Mouse (Mus musculus): ENCODE data around the gene Mchr1. TPM values are rescaled to one million over a fixed set of nuclear protein-coding genes. Genes with fewer than 3 reads are reported as not detected.

Gene Mchr1
- polyA plus RNA-seq, 1 experiment, result 0.37 TPM

GRCm38 (mm10) chr15:81258296-81258695 is 23.0 kb downstream of the Mchr1 start:
- TF ChIP-seq CTCF (IDR thresholded peaks at IDR 0.05; ENCODE audit: control insufficient read depth, insufficient read depth, insufficient replicate concordance, low read depth, low read length) (no peak), POLR2A (IDR thresholded peaks at IDR 0.05; ENCODE audit: control insufficient read depth, low read depth, low read length) (no peak)

GRCm38 (mm10) chr15:81259304-81259703 is 24.0 kb downstream of the Mchr1 start:
- H3K36me3 ChIP-seq (ENCODE audit: control insufficient read depth, insufficient read depth, low read length), result no peaks in the 10 kb centered on the region
- no peak for TF ChIP-seq POLR2A (IDR thresholded peaks at IDR 0.05; ENCODE audit: control insufficient read depth, low read depth, low read length)
- TF ChIP-seq CTCF (IDR thresholded peaks at IDR 0.05; ENCODE audit: control insufficient read depth, insufficient read depth, insufficient replicate concordance, low read depth, low read length), result no peak
- no peaks in the 10 kb centered on the region for H3K4me1 ChIP-seq (ENCODE audit: control insufficient read depth, insufficient read depth, low read length)
- H3K27ac ChIP-seq (ENCODE audit: control insufficient read depth, insufficient read depth, low read depth, low read length), result no peak overlapping the region
- no peaks in the 10 kb centered on the region for H3K27me3 ChIP-seq (ENCODE audit: control insufficient read depth, insufficient read depth, low read length)
- no peak overlapping the region for H3K4me3 ChIP-seq (ENCODE audit: control insufficient read depth, low read depth, low read length)

More at GRCm38 (mm10) chr15:81258296-81258695, 23.0 kb downstream of the Mchr1 start:
- Histone ChIP-seq H3K4me3 (ENCODE audit: control insufficient read depth, low read depth, low read length) (no peak overlapping the region), H3K27me3 (ENCODE audit: control insufficient read depth, insufficient read depth, low read length) (no peaks in the 10 kb centered on the region), H3K27ac (ENCODE audit: control insufficient read depth, insufficient read depth, low read depth, low read length) (no peak overlapping the region), H3K4me1 (ENCODE audit: control insufficient read depth, insufficient read depth, low read length) (no peaks in the 10 kb centered on the region), H3K36me3 (ENCODE audit: control insufficient read depth, insufficient read depth, low read length) (no peaks in the 10 kb centered on the region)

DNA sequence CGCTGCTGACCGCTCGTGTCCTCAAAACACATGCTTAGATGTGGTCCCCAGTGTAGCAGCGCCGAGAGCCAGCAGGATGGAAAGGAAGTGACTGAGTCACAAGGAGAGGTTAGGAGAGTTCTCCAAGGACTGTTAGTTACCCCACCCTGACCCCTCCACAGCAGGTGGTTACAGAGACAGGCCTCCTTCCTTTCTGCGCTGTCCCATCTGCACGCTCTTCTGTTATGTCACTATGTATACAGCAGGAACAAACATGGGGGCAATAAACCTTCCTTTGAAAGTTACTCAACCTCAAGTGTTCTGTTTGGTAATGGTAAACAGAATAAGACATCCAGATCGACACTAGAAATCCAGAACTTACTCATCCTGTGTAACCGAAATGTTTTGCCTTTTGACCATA is 24.9 kb downstream of the Mchr1 start:
- Histone ChIP-seq H3K27me3 (ENCODE audit: control insufficient read depth, insufficient read depth, low read length) (no peaks in the 10 kb centered on the region), H3K27ac (ENCODE audit: control insufficient read depth, insufficient read depth, low read depth, low read length) (no peak overlapping the region), H3K36me3 (ENCODE audit: control insufficient read depth, insufficient read depth, low read length) (no peaks in the 10 kb centered on the region), H3K4me3 (ENCODE audit: control insufficient read depth, low read depth, low read length) (no peak overlapping the region), H3K4me1 (ENCODE audit: control insufficient read depth, insufficient read depth, low read length) (no peaks in the 10 kb centered on the region)
- TF ChIP-seq POLR2A (IDR thresholded peaks at IDR 0.05; ENCODE audit: control insufficient read depth, low read depth, low read length) (no peak), CTCF (IDR thresholded peaks at IDR 0.05; ENCODE audit: control insufficient read depth, insufficient read depth, insufficient replicate concordance, low read depth, low read length) (no peak)

GRCm38 (mm10) chr15:81264392-81265095 is 29.2 kb downstream of the Mchr1 start:
- Histone ChIP-seq H3K27ac (ENCODE audit: control insufficient read depth, insufficient read depth, low read depth, low read length) (no peak overlapping the region), H3K36me3 (ENCODE audit: control insufficient read depth, insufficient read depth, low read length) (no peaks in the 10 kb centered on the region), H3K27me3 (ENCODE audit: control insufficient read depth, insufficient read depth, low read length) (no peaks in the 10 kb centered on the region), H3K4me3 (ENCODE audit: control insufficient read depth, low read depth, low read length) (no peak overlapping the region), H3K4me1 (ENCODE audit: control insufficient read depth, insufficient read depth, low read length) (no peaks in the 10 kb centered on the region)
- no peak for TF ChIP-seq POLR2A (IDR thresholded peaks at IDR 0.05; ENCODE audit: control insufficient read depth, low read depth, low read length)
- no peak for TF ChIP-seq CTCF (IDR thresholded peaks at IDR 0.05; ENCODE audit: control insufficient read depth, insufficient read depth, insufficient replicate concordance, low read depth, low read length)

- no peak for TF ChIP-seq POLR2A (IDR thresholded peaks at IDR 0.05; ENCODE audit: control insufficient read depth, low read depth, low read length)
- no peak for TF ChIP-seq CTCF (IDR thresholded peaks at IDR 0.05; ENCODE audit: control insufficient read depth, insufficient read depth, insufficient replicate concordance, low read depth, low read length)
Measured at GRCm38 (mm10) chr15:81267416-81267815, 32.1 kb downstream of the Mchr1 start.

DNA sequence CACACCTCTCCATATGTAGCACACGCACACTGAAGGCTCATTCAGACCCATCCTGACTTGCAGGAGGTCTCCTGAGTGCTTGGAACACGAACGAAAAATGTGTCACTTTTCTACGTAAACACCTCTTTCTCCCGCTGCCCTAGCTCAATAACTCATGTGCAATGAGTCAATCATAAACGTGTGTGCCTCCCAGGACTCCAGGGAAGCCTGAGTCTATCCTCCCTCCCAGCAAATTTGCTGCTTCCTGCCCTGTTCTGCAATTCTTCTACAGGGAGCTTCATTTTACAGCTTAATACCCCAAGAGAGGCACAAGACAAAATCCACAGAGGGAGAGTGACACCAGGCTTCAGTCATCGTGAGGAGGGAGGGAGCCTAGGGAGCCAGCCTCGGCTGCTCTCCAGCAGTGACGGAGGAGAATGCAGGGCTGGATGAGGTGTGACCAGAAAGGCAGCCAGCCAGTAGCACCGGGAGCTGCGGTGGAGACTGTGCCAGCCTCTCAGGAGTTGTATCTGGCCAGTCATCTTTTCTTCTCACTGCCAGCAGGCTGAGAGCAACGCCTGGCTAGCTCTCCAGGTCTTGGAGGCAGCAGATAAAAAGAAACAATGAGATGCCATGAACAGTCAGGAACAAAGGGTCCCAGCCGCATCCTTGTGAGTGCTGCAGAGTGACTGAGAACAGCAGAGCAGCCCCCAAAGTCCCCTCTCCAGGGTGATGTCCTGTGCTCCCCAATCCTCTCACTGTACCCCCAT is 37.2 kb downstream of the Mchr1 start:
- Histone ChIP-seq H3K36me3 (ENCODE audit: control insufficient read depth, insufficient read depth, low read length) (no peaks in the 10 kb centered on the region), H3K27ac (ENCODE audit: control insufficient read depth, insufficient read depth, low read depth, low read length) (no peak overlapping the region), H3K27me3 (ENCODE audit: control insufficient read depth, insufficient read depth, low read length) (no peaks in the 10 kb centered on the region), H3K4me1 (ENCODE audit: control insufficient read depth, insufficient read depth, low read length) (no peaks in the 10 kb centered on the region), H3K4me3 (ENCODE audit: control insufficient read depth, low read depth, low read length) (no peak overlapping the region)
- TF ChIP-seq CTCF (IDR thresholded peaks at IDR 0.05; ENCODE audit: control insufficient read depth, insufficient read depth, insufficient replicate concordance, low read depth, low read length), result no peak
- no peak for TF ChIP-seq POLR2A (IDR thresholded peaks at IDR 0.05; ENCODE audit: control insufficient read depth, low read depth, low read length)

More at GRCm38 (mm10) chr15:81267416-81267815, 32.1 kb downstream of the Mchr1 start:
- H3K4me1 ChIP-seq (ENCODE audit: control insufficient read depth, insufficient read depth, low read length), result no peaks in the 10 kb centered on the region
- H3K27ac ChIP-seq (ENCODE audit: control insufficient read depth, insufficient read depth, low read depth, low read length), result no peak overlapping the region
- H3K27me3 ChIP-seq (ENCODE audit: control insufficient read depth, insufficient read depth, low read length), result no peaks in the 10 kb centered on the region
- H3K36me3 ChIP-seq (ENCODE audit: control insufficient read depth, insufficient read depth, low read length), result no peaks in the 10 kb centered on the region
- H3K4me3 ChIP-seq (ENCODE audit: control insufficient read depth, low read depth, low read length), result no peak overlapping the region

DNA sequence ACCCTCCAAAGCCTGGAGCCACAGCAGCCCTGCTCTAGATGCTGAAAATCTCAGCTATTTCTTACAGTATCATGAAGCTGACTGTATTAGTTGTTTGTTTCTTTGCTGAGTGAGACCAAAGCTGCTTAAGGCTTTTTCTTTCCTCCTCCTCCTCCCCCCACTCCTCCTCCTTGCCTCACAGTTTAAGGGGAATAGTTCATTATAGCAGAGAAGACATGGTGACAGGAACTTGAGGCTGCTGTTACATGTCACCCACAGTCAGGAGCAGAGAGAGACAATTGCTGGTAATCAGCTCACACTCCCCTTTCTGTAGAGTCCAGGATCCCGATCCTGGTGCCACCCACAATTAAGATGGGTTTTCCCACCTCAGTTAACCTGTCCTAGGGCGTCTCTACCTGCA is 38.1 kb downstream of the Mchr1 start:
- Histone ChIP-seq H3K27ac (ENCODE audit: control insufficient read depth, insufficient read depth, low read depth, low read length) (no peak overlapping the region), H3K27me3 (ENCODE audit: control insufficient read depth, insufficient read depth, low read length) (no peaks in the 10 kb centered on the region), H3K4me3 (ENCODE audit: control insufficient read depth, low read depth, low read length) (no peak overlapping the region), H3K4me1 (ENCODE audit: control insufficient read depth, insufficient read depth, low read length) (no peaks in the 10 kb centered on the region), H3K36me3 (ENCODE audit: control insufficient read depth, insufficient read depth, low read length) (no peaks in the 10 kb centered on the region)
- TF ChIP-seq CTCF (IDR thresholded peaks at IDR 0.05; ENCODE audit: control insufficient read depth, insufficient read depth, insufficient replicate concordance, low read depth, low read length) (no peak), POLR2A (IDR thresholded peaks at IDR 0.05; ENCODE audit: control insufficient read depth, low read depth, low read length) (no peak)
